Mouse (Mus musculus): ENCODE data around the gene Ndufa12.

Ndufa12 gene

DNA sequence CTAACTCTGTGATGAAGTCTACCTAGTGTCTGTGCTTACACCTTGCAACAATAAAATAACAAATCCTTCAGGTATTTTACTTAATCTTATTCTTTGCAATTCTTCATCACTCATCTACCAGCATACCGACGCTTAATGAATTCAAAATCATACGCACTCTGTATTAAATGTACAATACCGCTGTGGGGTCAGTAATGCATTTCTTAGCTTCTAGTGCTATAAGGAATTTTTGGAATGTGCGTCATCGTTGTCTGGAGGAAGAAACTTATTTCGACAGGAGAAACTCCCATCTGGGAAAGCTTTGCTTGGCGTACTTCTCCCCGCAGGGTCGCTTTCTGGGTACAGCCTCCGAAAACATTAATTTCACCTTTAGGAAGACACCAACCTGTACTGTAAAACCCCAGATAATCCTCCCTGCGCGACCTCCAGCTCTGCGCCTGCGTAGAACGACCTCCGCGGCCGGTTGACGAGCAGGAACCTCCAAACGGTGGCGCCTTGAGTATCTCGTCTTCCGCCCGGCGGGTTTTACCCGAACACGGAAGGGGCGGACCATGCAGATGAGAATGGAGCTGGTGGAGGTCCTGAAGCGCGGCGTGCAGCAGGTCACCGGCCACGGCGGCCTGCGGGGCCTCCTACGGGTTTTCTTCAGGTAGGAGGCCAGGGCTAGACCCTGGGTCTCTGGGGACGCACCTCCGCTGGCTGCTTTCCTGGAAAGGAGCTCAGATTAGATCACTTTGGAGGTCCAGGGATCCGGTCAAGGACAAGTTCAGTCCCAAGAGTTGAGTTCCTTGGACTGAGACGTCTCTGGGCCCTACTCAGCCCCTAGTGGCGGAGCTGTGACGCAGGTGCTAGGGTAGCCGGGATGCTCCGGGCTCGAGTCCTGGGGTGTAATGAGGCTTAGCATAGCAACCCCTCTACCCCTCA lies at the start of gene Ndufa12:
Ndufa12 (plus strand) TSS at position 239 of the 924 bp plus-strand sequence.
- DNase-seq (ENCODE audit: low read depth): peak; percentile 95

DNA sequence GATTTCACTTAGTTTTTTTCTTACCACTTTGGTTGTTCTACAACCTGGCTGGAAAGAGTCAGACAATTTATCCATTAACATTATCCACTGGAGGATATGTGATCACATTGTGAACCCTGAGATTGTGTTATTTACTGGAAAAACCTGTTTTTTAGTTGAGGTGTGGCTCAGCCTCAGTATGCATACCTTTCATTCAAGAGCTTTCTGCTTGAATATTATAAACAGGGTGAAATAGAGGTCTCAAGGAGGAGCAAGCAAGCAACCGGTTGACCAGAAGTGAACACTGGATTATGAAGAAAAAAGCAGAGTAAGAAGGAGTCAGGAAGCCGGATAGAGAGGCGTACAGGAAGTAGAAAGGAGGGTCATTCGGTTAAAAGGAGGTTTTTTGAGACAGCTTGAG lies 47.0 kb upstream of the Ndufa12 start:
- no peak for DNase-seq (ENCODE audit: low read depth)

DNA sequence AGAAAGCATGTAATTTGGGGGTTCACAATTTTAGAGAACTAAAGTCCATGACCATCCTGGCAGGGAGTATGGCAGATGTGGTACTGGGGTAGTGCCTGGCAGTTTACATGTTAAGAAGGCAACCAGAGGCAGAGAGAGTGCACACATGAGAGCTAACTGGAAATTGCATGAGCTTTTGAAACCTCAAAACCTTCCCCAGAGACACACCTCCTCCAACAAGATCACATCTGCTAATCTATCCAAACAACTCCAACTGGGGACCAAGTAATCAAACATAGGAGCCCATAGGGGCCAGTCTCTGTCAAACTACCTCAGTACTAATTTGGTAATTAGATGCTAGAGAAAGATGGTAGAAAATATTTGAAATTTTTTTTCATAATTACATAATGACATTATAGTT lies 44.7 kb upstream of the Ndufa12 start:
- DNase-seq (ENCODE audit: low read depth): no peak

DNA sequence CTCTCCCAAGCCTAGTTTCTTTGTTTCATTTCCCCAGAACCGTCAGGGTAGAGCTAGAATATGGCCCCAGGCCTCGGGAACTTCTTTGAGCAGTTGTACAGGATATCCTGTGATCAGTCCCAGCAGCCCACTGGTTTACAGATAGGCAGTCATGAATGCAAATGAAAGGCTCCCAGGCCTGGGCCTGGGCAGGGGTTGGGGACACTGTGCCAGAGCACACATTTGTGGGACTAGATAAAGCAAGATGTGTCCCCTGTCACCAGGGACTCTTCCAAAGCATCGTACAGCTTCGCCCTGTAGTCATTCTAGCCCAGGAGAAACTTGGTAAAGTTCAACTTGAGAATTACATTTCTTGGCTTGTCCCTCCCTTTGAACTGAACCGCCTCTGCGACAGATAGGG lies 39.6 kb upstream of the Ndufa12 start:
- no peak for DNase-seq (ENCODE audit: low read depth)

DNA sequence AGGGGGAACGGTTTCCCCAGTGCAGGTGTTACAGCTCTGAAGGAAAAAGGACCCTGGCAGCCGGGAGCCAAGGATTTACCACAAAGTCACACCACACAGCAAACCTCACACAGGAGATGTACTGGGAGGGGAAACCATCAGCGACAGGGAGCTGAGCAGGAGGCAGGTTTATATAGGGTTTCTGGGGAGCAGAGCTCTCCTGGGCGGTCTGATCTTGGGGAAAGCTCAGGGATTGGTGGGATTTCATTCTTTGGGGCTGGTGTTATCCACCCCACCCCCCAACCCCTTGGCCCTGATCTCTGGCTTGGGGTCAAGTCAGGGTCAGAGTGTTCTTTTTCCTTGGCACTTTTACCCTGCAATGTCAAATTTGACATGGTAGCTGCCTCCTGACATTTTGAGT lies 39.1 kb upstream of the Ndufa12 start:
- DNase-seq (ENCODE audit: low read depth): no peak

DNA sequence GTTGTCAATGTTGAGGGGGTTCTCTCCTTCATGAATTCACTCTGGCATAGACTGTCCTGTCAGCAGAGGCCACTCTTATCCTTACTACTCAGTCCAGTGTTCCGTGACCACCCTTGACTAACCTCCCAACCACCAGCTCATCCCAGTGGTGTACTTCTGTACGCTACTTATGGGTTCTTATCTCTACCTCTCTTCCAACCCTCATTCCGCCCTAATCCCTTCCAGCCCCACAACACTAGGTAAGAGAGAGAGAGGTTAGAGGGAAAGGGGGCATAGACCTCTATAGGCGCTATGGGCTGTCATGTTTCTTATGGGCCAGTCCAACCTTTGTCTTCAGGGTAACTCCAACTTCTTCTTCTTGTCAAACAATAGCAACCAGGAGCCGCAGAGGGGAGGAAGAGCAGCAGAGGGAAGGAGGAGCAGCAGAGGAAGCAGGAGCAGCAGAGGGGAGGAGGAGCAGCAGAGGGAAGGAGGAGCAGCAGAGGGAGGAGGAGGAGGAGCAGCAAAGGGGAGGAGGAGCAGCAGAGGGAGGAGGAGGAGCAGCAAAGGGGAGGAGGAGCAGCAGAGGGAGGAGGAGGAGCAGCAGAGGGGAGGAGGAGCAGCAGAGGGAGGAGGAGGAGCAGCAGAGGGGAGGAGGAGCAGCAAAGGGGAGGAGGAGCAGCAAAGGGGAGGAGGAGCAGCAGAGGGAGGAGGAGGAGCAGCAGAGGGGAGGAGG lies 37.3 kb upstream of the Ndufa12 start:
- DNase-seq (ENCODE audit: low read depth): no peak

DNA sequence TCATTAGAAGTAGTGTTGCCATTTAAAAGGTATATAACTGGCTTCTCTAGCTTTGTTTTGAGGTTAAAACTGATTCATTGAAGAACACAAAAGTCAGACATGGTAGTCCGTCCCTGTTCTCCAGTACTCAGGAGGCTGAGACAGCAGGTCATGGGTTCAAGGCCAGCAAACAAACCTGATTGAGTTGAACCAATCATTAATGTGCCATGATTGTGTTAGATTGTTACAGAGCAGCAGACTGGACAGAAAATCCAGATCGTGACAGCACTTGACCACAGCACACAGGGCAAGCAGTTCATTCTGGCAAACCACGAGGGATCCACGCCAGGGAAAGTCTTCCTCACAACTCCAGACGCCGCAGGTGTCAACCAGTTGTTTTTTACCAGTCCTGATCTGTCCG lies 36.5 kb upstream of the Ndufa12 start:
- DNase-seq (ENCODE audit: low read depth): no peak

DNA sequence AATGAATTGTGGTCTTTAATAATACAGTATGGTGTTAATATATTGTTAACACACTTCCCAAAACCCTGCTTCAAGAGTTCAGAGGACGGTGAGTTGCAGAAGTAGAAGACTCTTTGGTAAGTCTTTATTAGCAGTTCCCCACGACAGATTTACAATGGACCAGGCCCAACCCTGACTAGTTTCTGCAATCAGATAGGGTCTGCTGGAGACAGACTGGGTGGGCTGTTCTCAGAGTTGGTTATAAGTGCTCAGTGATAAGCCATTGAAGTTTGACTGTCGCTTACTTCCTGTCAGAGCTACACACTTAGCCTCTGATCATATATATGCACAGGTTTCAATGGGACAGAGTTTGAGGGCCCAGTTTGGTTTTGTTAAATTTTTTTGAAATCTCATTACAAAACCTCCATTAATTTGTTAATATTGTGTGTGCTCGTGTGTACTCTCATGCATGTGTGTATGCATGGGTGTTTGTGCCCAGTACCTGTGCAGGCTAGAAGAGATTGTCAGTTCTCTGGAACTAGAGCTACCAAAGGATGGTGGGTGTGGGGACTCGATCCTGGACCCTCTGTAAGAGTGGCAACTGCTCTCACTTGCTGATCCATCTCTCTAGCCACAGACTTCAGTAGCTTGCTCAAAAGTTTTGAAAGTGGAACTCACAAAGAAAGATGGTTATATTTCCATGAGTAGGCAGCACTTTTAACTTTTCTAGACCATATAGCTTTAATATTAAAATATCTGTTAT lies 34.2 kb upstream of the Ndufa12 start:
- no peak for DNase-seq (ENCODE audit: low read depth)

DNA sequence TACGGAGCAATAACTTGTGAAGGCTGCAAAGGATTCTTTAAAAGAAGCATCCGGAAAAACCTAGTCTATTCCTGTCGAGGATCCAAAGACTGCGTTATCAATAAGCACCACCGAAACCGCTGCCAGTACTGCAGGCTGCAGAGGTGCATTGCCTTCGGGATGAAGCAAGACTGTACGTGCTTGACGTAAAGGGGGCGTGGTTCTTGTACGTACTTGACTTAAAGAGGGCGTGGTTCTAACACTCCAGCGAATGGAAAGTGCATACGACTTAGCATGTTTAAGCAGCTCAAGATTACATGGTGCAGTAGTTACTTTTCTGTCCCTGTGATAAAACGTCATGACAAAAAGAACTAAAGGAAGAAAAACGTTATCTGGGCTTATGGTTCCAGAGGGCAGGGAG lies 33.1 kb upstream of the Ndufa12 start:
- no peak for DNase-seq (ENCODE audit: low read depth)

DNA sequence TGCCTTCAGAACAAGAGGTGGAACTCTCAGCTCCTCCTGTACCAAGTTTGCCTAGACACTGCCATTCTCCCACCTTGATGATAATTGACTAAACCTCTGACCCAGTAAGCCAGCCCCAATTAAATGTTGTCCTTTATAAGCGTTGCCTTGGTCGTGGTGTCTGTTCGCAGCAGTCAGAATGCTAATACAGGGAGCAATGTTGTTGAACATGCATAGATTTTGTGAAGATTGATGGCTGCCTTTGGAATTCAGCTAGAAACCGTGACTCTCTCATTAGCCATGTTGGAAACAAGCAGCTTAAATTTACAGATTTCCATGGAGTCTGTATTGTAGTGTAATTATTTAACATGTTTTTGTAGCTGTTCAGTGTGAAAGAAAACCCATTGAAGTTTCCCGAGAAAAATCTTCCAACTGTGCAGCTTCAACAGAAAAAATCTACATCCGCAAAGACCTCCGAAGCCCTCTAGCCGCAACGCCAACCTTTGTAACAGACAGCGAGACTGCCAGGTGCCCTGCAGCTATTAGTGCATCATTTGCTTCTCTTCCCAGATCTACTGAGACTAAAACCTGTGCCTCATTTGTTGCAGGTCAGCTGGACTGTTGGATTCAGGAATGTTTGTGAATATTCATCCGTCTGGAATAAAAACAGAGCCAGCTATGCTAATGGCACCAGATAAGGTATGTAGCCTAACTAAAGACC lies 31.3 kb upstream of the Ndufa12 start:
- no peak for DNase-seq (ENCODE audit: low read depth)

DNA sequence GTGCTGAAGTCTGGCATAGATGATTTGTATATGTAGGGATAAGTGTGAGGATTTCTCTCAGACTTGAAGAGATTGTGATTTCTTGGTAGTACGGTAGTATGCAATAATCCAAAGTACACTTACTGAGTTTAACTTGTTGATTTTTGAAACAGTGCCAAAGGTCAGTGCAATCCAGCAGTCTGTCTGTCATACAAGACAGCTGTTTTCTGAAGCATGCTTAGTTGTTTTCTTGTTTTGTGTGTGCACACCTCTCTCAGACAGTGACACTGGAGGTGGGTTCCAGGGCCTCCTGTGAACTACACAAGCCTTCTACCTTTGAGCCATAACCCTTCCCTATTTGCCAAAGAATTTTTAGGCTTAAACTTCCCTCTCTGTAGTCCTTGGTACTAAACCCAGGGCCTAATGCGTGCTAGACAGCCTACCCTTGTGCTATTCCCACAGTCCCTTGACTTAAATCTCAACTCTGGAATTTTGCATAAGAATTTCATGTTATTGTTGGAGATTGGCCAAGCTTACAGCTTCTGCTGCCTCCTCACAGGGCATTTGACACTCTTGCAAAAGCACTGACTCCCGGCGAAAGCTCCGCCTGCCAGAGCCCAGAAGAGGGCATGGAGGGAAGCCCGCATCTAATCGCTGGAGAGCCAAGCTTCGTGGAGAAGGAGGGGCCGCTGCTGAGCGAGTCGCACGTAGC lies 26.9 kb upstream of the Ndufa12 start:
- DNase-seq (ENCODE audit: low read depth): no peak

DNA sequence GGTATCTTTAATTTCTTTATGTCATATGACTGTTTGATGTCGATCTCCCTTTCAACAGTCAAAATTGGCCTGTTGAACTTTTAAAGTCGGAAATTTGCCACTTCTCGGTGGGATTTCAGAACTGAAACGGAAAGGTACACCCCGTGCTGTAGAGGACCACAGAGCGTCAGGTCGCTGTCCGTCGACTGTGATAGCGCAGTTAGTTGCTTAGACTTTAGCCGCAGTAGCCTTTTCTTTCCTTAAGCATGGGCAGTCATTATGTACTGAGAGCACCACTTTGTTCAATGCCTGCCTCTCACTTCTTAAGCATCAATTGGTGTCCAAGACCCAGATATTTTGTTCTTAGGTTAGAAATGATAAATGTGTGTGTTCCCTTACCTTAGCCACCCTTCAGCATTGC lies 26.4 kb upstream of the Ndufa12 start:
- DNase-seq (ENCODE audit: low read depth): no peak

DNA sequence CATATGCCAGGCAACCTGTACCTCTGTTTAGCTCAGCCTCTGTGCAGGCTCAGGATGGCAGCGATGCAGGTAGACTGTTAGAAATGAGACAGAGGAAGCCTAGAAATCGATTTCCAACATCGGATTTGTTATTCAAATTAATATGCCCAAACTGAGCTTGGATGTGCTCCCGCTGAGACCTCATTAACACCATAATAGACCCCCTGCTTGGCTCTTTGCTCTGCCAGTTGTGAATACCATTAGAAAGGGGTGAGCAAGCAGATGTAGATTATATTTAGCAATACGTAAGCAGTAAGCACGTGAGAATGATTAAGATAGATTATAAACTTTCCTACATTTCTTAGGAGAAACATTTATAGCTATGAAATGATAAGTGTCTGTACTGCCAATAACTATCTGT lies 25.8 kb upstream of the Ndufa12 start:
- no peak for DNase-seq (ENCODE audit: low read depth)

DNA sequence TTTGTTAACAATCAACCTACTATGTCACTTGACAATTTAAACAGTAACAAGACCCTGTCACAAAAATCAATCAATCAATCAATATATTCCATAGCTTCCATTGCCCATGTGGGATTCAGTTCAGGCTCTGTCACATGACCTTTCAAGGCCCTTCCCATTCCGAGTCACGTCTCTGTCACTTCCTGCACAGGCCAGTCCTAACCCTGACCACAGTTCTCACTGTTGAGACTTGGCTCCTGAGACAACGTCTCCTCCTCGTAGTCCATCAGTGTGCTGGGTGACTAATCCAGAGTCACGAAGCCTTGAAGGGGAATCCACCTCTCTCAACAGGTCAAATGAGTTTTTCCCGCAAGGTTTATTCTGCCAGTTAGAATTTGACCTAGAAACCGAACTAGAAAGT lies 23.9 kb upstream of the Ndufa12 start:
- no peak for DNase-seq (ENCODE audit: low read depth)

DNA sequence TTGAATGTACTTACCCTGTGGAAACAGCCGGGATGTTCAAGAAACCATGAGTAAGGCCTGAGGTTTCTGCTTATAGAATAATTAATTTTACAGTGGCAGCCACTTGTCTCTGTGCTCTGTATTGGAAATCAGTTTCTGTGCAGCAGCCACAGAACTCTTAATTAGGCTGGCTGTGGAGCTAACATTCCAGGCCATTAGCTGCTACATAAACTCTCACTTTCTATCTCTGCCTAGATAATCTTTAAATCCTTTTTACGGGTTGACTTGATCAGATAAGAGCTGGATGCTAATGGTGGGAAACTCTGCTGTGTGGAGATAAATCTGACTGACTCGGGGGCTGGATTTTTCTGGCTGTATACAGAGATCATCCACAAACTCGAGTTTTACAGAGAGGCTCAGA lies 15.3 kb upstream of the Ndufa12 start:
- no peak for DNase-seq (ENCODE audit: low read depth)

DNA sequence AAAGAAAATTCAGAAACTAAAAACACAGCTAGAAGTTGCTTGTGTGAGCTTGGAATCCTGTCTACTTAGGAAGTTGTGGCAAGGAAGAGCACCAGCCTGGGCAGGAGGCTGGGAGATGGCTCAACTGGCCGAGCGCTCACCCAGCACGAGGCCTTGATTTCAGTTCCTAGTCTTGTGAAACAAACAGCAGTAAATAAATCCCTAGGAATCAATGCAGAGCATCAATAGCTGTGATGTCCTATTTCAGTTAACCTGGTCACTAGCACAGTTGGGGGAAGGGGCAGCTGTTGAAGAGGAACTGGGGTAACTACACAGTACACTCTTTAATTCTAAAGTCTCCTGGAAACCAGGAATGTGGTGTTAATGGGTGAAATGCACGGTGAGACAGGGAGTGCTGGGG lies 6.5 kb downstream of the Ndufa12 start:
- DNase-seq (ENCODE audit: low read depth): no peak

DNA sequence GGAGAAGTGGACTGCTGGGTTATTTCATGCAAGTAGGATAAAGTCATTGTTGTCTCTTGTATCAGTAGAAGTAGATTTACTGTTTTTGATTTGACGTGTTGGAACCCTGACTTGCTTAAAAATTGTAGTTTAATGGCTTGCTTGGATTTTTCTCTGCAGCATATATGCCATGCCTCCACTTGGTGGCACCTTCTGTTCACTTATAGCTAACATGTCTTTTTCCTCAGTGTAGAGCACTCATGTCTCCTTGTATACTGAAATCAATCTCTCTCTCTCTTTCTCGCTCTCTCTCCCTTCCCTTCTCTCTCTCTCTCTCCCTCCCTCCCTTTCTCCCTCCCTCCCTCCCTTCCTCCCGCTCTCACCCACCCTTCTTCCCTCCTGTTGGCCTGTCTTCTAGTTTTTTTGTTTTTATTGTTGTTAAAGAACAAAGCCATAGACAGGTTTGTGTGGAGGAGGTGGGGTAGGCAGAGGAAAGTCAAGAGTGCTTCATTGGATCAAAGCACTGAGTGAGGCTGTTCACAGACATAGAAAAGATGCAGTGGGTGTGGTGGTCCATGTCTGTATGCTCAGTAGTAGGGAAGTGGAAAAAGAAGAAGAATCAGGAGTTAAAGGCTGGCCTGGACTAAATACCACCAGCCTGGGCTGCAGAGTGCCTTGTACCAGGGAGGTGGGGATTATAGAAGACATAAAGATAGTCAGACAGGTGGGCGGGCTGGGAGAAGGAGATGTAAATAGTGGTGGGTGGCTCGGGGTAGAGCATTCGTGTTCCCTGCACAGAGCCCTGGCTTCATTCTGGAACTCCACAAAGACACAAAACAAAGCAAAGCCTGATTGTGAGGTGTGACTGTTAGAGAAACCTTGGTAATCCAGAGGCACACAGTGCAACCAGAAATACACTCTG lies 12.4 kb downstream of the Ndufa12 start:
- DNase-seq (ENCODE audit: low read depth): peak; percentile 24

DNA sequence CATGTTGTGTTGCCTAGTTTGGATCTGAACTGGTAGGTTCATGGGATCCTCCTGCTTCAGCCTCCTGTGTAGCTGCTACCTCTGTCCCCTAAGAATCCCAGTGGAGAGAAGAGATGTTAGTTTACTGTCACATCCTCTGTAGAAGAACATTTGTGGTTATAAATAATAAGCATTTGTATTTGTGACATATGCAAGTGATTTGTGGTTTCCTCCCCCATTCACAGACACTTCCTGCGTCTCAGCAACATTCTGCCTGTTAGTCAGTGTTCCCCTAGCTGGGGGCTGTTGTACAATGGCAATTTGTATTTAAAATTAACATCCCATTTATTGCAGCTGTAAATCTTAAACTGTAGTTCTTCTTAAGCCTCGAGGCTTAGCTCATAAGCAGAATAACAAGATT lies 13.2 kb downstream of the Ndufa12 start:
- DNase-seq (ENCODE audit: low read depth): peak; percentile 14

DNA sequence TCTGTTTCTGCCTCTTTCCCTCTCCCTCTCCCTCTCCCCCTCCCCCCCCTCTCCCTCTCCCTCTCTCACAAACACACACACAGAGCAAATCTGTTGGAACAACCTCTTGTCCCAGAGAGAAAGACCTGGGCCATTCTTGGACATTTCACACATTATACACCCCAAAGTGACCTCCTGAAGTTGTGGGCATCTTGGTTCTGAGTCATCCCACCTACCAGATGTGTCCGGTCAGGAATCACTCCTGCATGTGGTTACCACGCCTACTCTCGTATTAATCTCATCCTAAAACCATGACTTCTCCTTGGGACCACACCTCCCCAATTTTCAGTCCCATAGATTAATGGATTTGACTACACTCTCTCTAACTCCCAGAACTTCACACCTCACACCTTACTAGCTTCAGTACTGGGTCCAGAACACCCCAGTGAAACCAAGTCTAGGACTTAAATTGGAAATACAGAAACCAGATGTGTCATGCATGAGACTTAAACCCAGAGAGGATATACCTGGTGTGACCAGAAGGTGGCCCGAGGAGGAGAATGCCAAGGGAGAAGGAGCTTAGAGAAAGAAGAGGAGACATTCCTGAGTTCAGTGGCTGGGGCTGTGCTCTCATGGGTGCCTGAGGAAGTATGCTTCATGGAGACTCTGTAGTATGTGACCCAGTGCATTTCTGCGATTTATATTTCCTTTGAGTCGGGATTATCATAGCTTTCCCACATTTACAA lies 26.7 kb downstream of the Ndufa12 start:
- no peak for DNase-seq (ENCODE audit: low read depth)

Data from naive thymus-derived CD4-positive, alpha-beta T cell, adult 2 months (primary cell).